Mouse (Mus musculus): ENCODE results near the gene Prkcq. TPM values are rescaled to one million over a fixed set of nuclear protein-coding genes. Genes with fewer than 3 reads are reported as not detected.

Gene Prkcq
- polyA plus RNA-seq, 1 experiment from 2014 or later: 1.2 TPM

DNA sequence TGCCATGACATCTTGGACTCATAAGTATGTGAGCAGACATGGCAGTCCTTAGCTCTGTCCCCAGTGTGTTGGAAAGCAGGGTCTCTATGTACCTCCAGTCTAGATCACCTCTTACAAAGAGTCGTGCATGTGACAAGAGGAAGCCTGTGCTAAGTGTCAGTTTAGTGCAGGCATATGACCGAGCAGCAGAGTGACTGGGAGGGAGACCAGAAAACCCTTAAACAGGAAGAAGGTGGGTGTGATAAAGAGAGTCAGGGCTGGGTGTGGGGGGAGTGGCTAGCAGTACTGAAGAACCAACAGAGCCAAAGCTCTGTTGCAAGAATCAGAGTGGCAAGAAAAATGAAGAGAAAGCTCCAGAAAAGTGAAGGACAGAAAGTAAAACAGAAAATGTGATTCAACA lies 15.3 kb downstream of the Prkcq start:
- Histone ChIP-seq H3K9ac (no peak overlapping the region), H3K9me3 (replicated peaks) (no peaks in the 10 kb centered on the region), H3K27me3 (no peaks in the 10 kb centered on the region), H3K4me2 (no peak overlapping the region), H3K4me3 (no peak overlapping the region), H3K4me1 (replicated peaks) (no peaks in the 10 kb centered on the region), H3K27ac (no peak overlapping the region), H3K36me3 (no peaks in the 10 kb centered on the region)
- whole genome bisulfite sequencing: 25% methylated on average over 2 of the region's 2 CpGs
- no peak; the same call in 1 of the 2 replicates for ATAC-seq (replicated peaks; ENCODE audit: insufficient number of reproducible peaks, insufficient read depth, low FRiP score, low read depth)

DNA sequence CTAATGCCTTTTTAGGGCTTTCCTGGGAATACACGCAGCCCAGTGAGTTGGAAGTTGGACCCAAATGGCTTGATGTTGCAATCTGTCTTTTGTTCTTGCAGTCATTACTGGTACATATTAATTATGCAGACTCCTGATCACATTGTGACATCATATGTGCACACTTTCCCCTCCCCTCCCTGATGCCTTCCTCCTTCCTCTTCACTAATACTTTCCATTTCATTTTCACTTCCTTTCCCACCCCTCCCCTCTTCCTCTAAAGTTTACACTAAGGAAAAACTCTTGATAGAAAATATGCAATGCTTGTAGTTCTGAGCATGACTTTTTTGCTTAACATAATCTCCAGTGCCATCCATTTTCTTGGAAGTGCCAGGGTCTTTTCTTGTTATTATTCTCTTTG lies 16.4 kb downstream of the Prkcq start:
- H3K4me3 ChIP-seq: no peak overlapping the region
- 90% methylated on average over 1 of the region's 1 CpGs for WGBS
- H3K27me3 ChIP-seq: no peaks in the 10 kb centered on the region
- no peak for ATAC-seq (replicated peaks; ENCODE audit: insufficient number of reproducible peaks, insufficient read depth, low FRiP score, low read depth)
- H3K9me3 ChIP-seq (replicated peaks): no peaks in the 10 kb centered on the region
- no peak overlapping the region for H3K27ac ChIP-seq
- no peak overlapping the region for H3K9ac ChIP-seq
- H3K4me1 ChIP-seq (replicated peaks): no peaks in the 10 kb centered on the region
- H3K4me2 ChIP-seq: no peak overlapping the region
- no peaks in the 10 kb centered on the region for H3K36me3 ChIP-seq

DNA sequence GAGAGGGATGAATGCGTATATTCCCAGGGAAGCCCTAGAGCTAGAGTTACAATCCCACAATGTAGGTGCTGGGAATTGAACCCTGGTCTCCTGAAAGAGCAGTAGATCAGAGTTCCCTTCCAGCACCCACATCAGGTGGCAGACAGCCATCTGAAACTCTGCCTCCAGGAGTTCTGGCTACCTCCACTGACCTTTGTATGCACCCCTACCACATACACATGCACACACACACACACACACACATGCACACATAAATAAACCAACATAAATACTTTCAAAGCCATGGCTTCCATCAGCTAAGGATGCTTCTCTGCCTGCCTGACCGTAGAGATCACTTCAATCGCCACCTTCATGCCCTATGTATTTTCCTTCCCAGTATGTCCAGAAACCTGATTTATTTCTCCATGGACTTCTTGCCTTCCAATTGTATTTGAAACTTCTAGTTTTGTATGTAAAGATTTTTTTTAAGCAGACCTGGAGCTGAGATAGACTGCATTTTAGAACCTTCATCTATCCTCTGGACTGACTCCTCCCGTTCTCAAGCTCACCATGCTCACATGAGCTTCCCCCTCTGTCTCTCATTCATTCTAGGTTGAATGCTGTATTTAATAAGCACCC lies 17.4 kb downstream of the Prkcq start:
- H3K9ac ChIP-seq: no peak overlapping the region
- H3K4me1 ChIP-seq (replicated peaks): no peaks in the 10 kb centered on the region
- ATAC-seq (replicated peaks; ENCODE audit: insufficient number of reproducible peaks, insufficient read depth, low FRiP score, low read depth): no peak
- H3K27me3 ChIP-seq: no peaks in the 10 kb centered on the region
- H3K4me2 ChIP-seq: no peak overlapping the region
- H3K4me3 ChIP-seq: no peak overlapping the region
- no peak overlapping the region for H3K27ac ChIP-seq
- 86% methylated on average over 4 of the region's 4 CpGs for WGBS
- H3K9me3 ChIP-seq (replicated peaks): no peaks in the 10 kb centered on the region
- no peaks in the 10 kb centered on the region for H3K36me3 ChIP-seq

DNA sequence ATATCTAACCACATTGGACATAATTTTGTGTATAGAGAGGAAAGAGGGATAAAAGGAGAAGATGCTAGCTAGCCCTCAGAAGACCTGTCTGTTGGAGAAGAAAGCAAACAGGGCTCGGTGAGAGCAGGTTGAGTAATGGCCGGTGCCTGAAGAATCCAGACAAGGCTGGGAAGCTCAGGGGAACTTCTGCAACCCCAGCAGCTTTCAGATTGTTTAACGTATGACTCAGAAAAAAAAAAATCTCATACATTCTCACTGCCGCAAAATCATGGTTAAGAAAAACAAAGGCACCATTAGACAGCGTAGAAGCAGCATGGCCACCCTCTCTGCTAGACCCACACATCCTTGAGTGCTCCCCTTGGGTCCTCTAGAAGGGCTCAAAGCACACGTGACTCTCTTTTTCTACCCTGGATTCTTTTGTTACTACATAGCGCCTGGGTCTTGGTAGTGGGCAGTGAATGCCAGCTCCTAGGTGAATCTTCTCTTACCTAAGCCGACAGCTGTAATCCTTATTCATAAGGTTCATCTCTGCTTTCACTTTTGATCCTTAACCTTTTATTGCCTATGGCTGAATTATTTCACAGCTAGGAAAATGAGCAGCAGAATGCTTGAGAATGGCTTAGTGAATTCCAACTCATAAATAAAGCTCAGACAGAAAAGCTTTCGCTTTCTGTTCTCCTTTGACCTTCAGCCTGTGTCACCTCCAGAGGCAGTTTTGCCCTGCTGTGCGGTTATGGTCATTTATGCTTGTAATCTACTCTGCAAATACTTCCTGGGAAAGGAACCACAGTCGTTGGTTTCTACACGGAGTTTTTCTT lies 20.6 kb downstream of the Prkcq start:
- 61% methylated on average over 12 of the region's 12 CpGs for WGBS
- no peak overlapping the region for H3K9ac ChIP-seq
- H3K36me3 ChIP-seq: no peaks in the 10 kb centered on the region
- no peaks in the 10 kb centered on the region for H3K27me3 ChIP-seq
- H3K27ac ChIP-seq: no peak overlapping the region; the same call in 1 of the 2 replicates
- no peak overlapping the region; the same call in 1 of the 2 replicates for H3K4me3 ChIP-seq
- H3K4me2 ChIP-seq: no peak overlapping the region; the same call in 1 of the 2 replicates
- no peaks in the 10 kb centered on the region for H3K4me1 ChIP-seq (replicated peaks)
- ATAC-seq (replicated peaks; ENCODE audit: insufficient number of reproducible peaks, insufficient read depth, low FRiP score, low read depth): no peak
- no peaks in the 10 kb centered on the region for H3K9me3 ChIP-seq (replicated peaks)

DNA sequence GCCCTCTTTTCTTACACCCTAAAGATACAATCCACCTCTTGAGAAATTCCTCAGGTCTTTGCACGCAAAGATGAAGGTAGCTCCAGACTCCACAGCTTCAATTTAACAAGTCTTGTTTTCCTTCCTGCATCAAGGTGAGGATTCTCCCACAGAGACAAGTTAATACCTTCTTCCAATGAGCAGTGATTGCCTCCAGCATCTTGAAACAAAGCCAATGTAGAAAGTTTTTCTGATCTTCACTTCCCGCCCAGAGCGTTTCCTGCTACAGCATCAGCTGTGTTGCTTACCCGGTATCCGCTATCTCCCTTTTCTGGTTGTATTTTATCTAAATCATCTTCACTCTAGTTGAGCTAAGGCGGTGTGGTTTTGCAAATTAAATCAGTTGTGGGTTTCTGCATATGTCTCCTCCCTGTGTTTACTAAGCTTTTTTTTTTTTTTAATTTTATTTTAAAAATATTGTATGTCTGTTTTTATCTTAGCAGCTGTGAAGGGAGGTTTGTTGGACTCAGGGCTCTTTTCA lies 21.3 kb downstream of the Prkcq start:
- no peak for ATAC-seq (replicated peaks; ENCODE audit: insufficient number of reproducible peaks, insufficient read depth, low FRiP score, low read depth)
- Histone ChIP-seq H3K4me1 (replicated peaks) (no peaks in the 10 kb centered on the region), H3K27me3 (no peaks in the 10 kb centered on the region), H3K4me2 (no peak overlapping the region; the same call in 1 of the 2 replicates), H3K27ac (no peak overlapping the region), H3K9me3 (replicated peaks) (no peaks in the 10 kb centered on the region), H3K4me3 (no peak overlapping the region), H3K9ac (no peak overlapping the region), H3K36me3 (no peaks in the 10 kb centered on the region)
- 69% methylated on average over 6 of the region's 6 CpGs for WGBS

DNA sequence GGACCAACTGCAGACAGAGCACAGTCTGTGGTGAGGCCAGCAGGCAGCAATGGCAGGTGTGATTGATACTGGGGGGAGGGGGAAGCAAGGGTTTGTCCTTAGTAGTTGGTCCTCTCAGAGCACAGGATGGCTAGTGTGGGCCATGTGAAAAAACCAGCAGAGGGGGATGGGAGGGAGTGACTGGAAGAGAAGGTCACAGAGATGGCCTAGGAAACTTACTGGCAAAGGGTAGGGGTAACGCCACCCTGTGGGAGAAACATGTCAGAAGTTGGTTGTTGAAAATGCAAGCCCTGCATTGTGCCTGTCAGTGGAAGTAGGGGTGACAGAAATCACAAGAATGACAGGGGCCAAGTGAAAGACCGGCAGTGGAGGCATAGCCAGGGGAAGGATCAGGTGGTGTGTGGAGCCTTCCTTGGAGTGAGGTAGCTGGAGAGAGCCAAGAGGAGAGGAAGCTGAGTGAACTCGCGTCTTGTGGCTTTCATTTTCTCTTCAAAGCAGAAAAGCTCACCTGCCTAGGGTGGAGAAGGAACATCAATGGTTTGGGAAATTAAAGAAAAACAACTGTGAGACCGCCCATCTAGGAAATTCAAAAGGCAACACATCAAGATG lies 22.9 kb downstream of the Prkcq start:
- H3K4me2 ChIP-seq: no peak overlapping the region
- no peak; the same call in 1 of the 2 replicates for ATAC-seq (replicated peaks; ENCODE audit: insufficient number of reproducible peaks, insufficient read depth, low FRiP score, low read depth)
- no peaks in the 10 kb centered on the region for H3K36me3 ChIP-seq
- no peak overlapping the region for H3K9ac ChIP-seq
- H3K9me3 ChIP-seq (replicated peaks): no peaks in the 10 kb centered on the region
- 70% methylated on average over 5 of the region's 5 CpGs for WGBS
- H3K4me1 ChIP-seq (replicated peaks): no peaks in the 10 kb centered on the region
- H3K27me3 ChIP-seq: no peaks in the 10 kb centered on the region
- no peak overlapping the region for H3K27ac ChIP-seq
- no peak overlapping the region for H3K4me3 ChIP-seq

DNA sequence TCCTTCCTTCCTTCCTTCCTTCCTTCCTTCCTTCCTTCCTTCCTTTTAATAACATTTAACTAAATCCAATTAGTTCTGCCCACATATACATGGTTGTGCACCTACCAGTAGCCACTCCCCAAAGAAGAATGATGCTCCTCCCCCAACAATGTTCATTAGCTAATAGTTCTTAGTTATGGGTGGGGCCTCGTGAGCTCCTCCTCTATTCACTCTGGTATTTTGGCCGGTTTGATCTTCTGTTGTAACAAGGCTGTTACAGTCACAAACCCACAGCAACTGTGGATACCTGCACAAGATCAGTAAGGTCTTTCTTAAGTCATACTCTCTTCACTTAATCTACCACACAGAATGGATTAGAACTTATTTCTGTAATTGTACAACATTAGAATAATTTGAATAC lies 24.2 kb downstream of the Prkcq start:
- no peak overlapping the region for H3K27ac ChIP-seq
- 72% methylated on average over 2 of the region's 2 CpGs for WGBS
- H3K27me3 ChIP-seq: no peaks in the 10 kb centered on the region
- no peaks in the 10 kb centered on the region for H3K36me3 ChIP-seq
- ATAC-seq (replicated peaks; ENCODE audit: insufficient number of reproducible peaks, insufficient read depth, low FRiP score, low read depth): no peak
- no peak overlapping the region for H3K4me3 ChIP-seq
- H3K4me2 ChIP-seq: no peak overlapping the region
- no peak overlapping the region for H3K9ac ChIP-seq
- H3K9me3 ChIP-seq (replicated peaks): no peaks in the 10 kb centered on the region
- no peaks in the 10 kb centered on the region for H3K4me1 ChIP-seq (replicated peaks)

DNA sequence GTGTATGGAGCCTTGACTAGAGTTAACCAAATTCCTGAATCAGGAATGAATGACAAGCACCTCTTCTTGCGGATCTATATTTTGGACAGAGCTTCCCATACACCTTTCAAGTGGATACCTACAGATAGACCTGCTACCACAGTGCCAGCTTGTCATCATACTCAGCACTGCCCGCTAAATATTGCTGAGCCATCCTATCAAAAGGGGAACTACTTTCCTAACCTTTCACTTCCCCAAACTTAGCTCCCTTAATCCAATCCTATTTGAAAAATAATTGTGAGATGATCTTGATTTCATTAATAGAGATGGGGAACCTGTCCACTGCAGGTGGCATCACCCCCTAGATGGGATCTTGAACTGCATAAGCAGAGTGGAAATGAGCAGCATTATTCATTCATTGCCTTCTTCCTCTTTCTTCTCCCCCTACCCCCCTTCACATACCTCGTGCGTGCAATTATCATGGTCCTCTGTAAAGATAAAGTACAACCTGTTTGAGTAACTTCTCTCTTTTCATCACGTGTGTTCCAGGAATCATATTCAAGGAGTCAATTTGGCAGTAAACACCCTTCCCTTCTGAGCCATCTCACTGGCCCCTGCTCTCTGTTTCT lies 25.1 kb downstream of the Prkcq start:
- Histone ChIP-seq H3K27ac (no peak overlapping the region), H3K9me3 (replicated peaks) (no peaks in the 10 kb centered on the region), H3K9ac (no peak overlapping the region), H3K27me3 (no peaks in the 10 kb centered on the region), H3K4me2 (no peak overlapping the region), H3K36me3 (no peaks in the 10 kb centered on the region), H3K4me1 (replicated peaks) (no peaks in the 10 kb centered on the region), H3K4me3 (no peak overlapping the region)
- ATAC-seq (replicated peaks; ENCODE audit: insufficient number of reproducible peaks, insufficient read depth, low FRiP score, low read depth): no peak
- 72% methylated on average over 5 of the region's 5 CpGs for WGBS

DNA sequence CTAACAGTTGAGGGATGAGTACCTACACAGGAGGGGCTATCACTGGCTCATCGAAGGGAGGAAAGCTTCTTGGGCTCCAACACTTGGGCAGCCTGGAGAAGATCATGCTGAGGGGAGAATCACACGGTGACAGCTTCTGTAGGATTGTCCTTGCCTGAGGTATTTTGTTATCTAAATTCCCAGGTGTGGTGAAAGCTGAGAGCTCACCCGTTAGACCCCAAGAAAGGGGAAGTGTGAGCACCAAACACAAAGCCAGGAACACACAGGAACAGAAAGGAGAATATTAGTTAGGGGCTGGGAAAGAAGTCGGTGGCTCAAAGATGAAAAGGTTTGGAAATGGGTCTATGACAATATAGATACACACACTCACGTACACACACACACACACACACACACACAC lies 27.7 kb downstream of the Prkcq start:
- ATAC-seq (replicated peaks; ENCODE audit: insufficient number of reproducible peaks, insufficient read depth, low FRiP score, low read depth): no peak
- Histone ChIP-seq H3K4me3 (no peak overlapping the region), H3K36me3 (no peaks in the 10 kb centered on the region), H3K27me3 (no peaks in the 10 kb centered on the region), H3K27ac (no peak overlapping the region), H3K4me1 (replicated peaks) (no peaks in the 10 kb centered on the region), H3K9me3 (replicated peaks) (no peaks in the 10 kb centered on the region), H3K9ac (no peak overlapping the region), H3K4me2 (no peak overlapping the region)
- WGBS: 54% methylated on average over 5 of the region's 5 CpGs

DNA sequence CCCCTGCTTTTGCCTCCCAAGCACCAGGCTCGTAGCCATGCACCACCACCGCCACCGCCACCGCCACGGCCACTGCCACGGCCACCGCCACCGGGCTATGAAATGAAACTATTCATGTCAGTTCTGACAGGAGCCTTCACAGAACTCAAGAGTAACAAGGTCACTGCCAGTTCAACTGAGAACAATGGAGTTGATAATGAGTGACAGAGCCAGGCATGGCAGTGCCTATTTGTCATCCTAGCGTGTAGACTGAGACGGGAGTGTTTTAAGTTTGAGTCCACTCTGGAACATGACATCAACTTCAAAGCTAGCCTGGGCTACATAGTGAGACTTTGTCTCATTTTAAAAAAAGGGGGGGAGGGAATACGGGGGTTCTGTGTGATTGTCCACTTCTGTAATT lies 30.9 kb downstream of the Prkcq start:
- Histone ChIP-seq H3K4me2 (no peak overlapping the region), H3K4me3 (no peak overlapping the region), H3K4me1 (replicated peaks) (no peaks in the 10 kb centered on the region), H3K36me3 (no peaks in the 10 kb centered on the region), H3K9ac (no peak overlapping the region), H3K9me3 (replicated peaks) (no peaks in the 10 kb centered on the region), H3K27me3 (no peaks in the 10 kb centered on the region), H3K27ac (no peak overlapping the region)
- 72% methylated on average over 11 of the region's 11 CpGs for WGBS
- ATAC-seq (replicated peaks; ENCODE audit: insufficient number of reproducible peaks, insufficient read depth, low FRiP score, low read depth): no peak

DNA sequence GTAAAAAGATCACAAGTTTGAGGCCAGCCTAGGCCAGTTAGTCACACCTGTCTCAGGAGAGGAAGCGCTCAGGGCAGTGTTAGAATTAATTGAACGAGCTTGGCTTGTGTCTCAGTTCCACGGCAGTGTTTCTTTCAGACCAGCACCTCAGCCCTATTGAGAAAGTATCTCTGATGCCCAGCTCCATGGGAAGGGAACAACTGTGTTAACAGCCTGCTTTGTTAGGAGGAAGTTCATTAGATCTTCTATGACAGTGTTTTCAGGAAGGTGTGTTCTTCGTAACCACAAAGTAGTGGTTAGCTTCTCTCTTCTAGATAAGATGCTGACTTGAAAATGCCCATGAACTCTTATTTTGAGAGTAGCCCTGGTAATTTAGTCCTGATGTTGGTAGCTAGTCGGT lies 31.4 kb downstream of the Prkcq start:
- WGBS: 64% methylated on average over 5 of the region's 5 CpGs
- Histone ChIP-seq H3K9me3 (replicated peaks) (no peaks in the 10 kb centered on the region), H3K36me3 (no peaks in the 10 kb centered on the region)

More for the DNA sequence above, 31.4 kb downstream of the Prkcq start:
- Histone ChIP-seq H3K27me3 (no peaks in the 10 kb centered on the region), H3K4me3 (no peak overlapping the region), H3K27ac (no peak overlapping the region), H3K9ac (no peak overlapping the region), H3K4me1 (replicated peaks) (no peaks in the 10 kb centered on the region), H3K4me2 (no peak overlapping the region)
- ATAC-seq (replicated peaks; ENCODE audit: insufficient number of reproducible peaks, insufficient read depth, low FRiP score, low read depth): no peak
